Mouse (Mus musculus) MEL (cell line): ENCODE measurements around the gene 1700122O11Rik. TPM values are rescaled to one million over a fixed set of nuclear protein-coding genes. Genes with fewer than 3 reads are reported as not detected.

Source experiments
- DNase-seq: peaks from one replicate; pipeline ENCODE4 v3.0.0; 2011; ENCODE audit warnings: low read depth, low spot score
- H3K27ac ChIP-seq: 2 replicates; pipeline ENCODE4 v1.5.1; 2012; ENCODE audit warnings: low read depth, mild to moderate bottlenecking, control low read depth, low read length, moderate library complexity; ENCODE audit not compliant: control insufficient read depth
- H3K27me3 ChIP-seq, 2 experiments: fragments of 150-350 bp in 1 of 2; sonication (generic) in 1 of 2; 2 replicates each; pipeline ENCODE4 v1.6.1; 2012; ENCODE audit warnings: low read length in 2 of 2, mild to moderate bottlenecking in 2 of 2, improper control_type of control experiment in 1 of 2, moderate library complexity in 1 of 2; ENCODE audit not compliant: insufficient read depth in 2 of 2, control insufficient read depth in 1 of 2
- H3K36me3 ChIP-seq, 2 experiments: 2 replicates each; pipeline ENCODE4 v1.6.1; 2012 to 2014; ENCODE audit warnings: low read length in 2 of 2, improper control_type of control experiment in 1 of 2, inconsistent platforms in 1 of 2, mild to moderate bottlenecking in 1 of 2; ENCODE audit not compliant: insufficient read depth in 2 of 2, control insufficient read depth in 1 of 2
- H3K4me1 ChIP-seq, 2 experiments: fragments of 150-350 bp in 1 of 2; sonication (generic) in 1 of 2; 2 replicates each; pipeline ENCODE4 v1.6.1; 2012; ENCODE audit warnings: low read length in 2 of 2, improper control_type of control experiment in 1 of 2, mild to moderate bottlenecking in 1 of 2; ENCODE audit not compliant: insufficient read depth in 2 of 2, control insufficient read depth in 1 of 2
- H3K4me3 ChIP-seq, 2 experiments: fragments of 150-350 bp in 1 of 2; sonication (generic) in 1 of 2; 2 replicates each; pipeline ENCODE4 v1.5.1; 2012; ENCODE audit warnings: low read depth in 2 of 2, low read length in 2 of 2, mild to moderate bottlenecking in 2 of 2, moderate library complexity in 2 of 2, control low read depth in 1 of 2, improper control_type of control experiment in 1 of 2; ENCODE audit not compliant: control insufficient read depth in 1 of 2, insufficient read depth in 1 of 2
- H3K79me2 ChIP-seq: 2 replicates; pipeline ENCODE4 v1.6.1; 2012; ENCODE audit warnings: mild to moderate bottlenecking, low read length, moderate library complexity; ENCODE audit not compliant: control insufficient read depth, poor library complexity, insufficient read depth
- H3K9ac ChIP-seq: 2 replicates; pipeline ENCODE4 v1.6.1; 2012; ENCODE audit warnings: low read depth, mild to moderate bottlenecking, control low read depth, low read length, moderate library complexity; ENCODE audit not compliant: control insufficient read depth, poor library complexity, severe bottlenecking
- H3K9me3 ChIP-seq: fragments of 150-350 bp; sonication (generic); replicated peaks from 2 replicates; pipeline ENCODE4 v1.6.1; 2012; ENCODE audit warnings: mild to moderate bottlenecking, low read length, improper control_type of control experiment, moderate library complexity; ENCODE audit not compliant: insufficient read depth
- BHLHE40 ChIP-seq: IDR thresholded peaks from 2 replicates; pipeline ENCODE4 v1.6.1; 2012; ENCODE audit warnings: low read depth, mild to moderate bottlenecking, inconsistent platforms, low read length, improper control_type of control experiment, borderline replicate concordance
- CHD1 ChIP-seq: IDR thresholded peaks from 2 replicates; pipeline ENCODE4 v1.6.1; 2012; ENCODE audit warnings: low read depth, mild to moderate bottlenecking, inconsistent platforms, low read length, improper control_type of control experiment
- E2F4 ChIP-seq: IDR thresholded peaks from 2 replicates; pipeline ENCODE4 v1.6.1; 2011; ENCODE audit warnings: low read depth, low read length, improper control_type of control experiment, borderline replicate concordance
- EP300 ChIP-seq, 2 experiments: IDR thresholded peaks; 2 replicates each; pipeline ENCODE4 v1.6.1; 2011; ENCODE audit warnings: improper control_type of control experiment in 2 of 2, low read length in 2 of 2, low read depth in 1 of 2, mild to moderate bottlenecking in 1 of 2
- ETS1 ChIP-seq: IDR thresholded peaks from 2 replicates; pipeline ENCODE4 v1.6.1; 2012; ENCODE audit warnings: low read depth, mild to moderate bottlenecking, inconsistent platforms, low read length, improper control_type of control experiment, moderate library complexity
- GABPA ChIP-seq: IDR thresholded peaks from 2 replicates; pipeline ENCODE4 v1.6.1; 2012; ENCODE audit warnings: low read depth, mild to moderate bottlenecking, inconsistent platforms, low read length, improper control_type of control experiment, moderate library complexity
- GATA1 ChIP-seq: IDR thresholded peaks from 2 replicates; pipeline ENCODE4 v1.6.1; 2011; ENCODE audit warnings: low read depth, low read length, improper control_type of control experiment
- HCFC1 ChIP-seq: IDR thresholded peaks from 2 replicates; pipeline ENCODE4 v1.6.1; 2012; ENCODE audit warnings: low read depth, mild to moderate bottlenecking, inconsistent platforms, low read length, improper control_type of control experiment, moderate library complexity
- MAFK ChIP-seq: IDR thresholded peaks from 2 replicates; pipeline ENCODE4 v1.6.1; 2011; ENCODE audit warnings: low read depth, mild to moderate bottlenecking, low read length, improper control_type of control experiment, borderline replicate concordance
- MAX ChIP-seq: IDR thresholded peaks from 2 replicates; pipeline ENCODE4 v1.6.1; 2011; ENCODE audit warnings: low read length, improper control_type of control experiment
- MAZ ChIP-seq: IDR thresholded peaks from 2 replicates; pipeline ENCODE4 v1.6.1; 2012; ENCODE audit warnings: low read depth, mild to moderate bottlenecking, inconsistent platforms, low read length, improper control_type of control experiment
- MXI1 ChIP-seq: IDR thresholded peaks from 2 replicates; pipeline ENCODE4 v1.6.1; 2011; ENCODE audit warnings: mild to moderate bottlenecking, low read depth, low read length, improper control_type of control experiment
- MYB ChIP-seq: IDR thresholded peaks from 2 replicates; pipeline ENCODE4 v1.6.1; 2011; ENCODE audit warnings: mild to moderate bottlenecking, low read depth, low read length, improper control_type of control experiment
- MYC ChIP-seq: IDR thresholded peaks from 2 replicates; pipeline ENCODE4 v1.6.1; 2011; ENCODE audit warnings: low read depth, mild to moderate bottlenecking, low read length, improper control_type of control experiment, moderate library complexity
- NELFE ChIP-seq: IDR thresholded peaks from 2 replicates; pipeline ENCODE4 v1.6.1; 2011; ENCODE audit warnings: low read depth, low read length, improper control_type of control experiment
- NRF1 ChIP-seq: IDR thresholded peaks from 2 replicates; pipeline ENCODE4 v1.6.1; 2014; ENCODE audit warnings: low read depth, mild to moderate bottlenecking, inconsistent platforms, low read length, improper control_type of control experiment, moderate library complexity; ENCODE audit not compliant: poor library complexity, insufficient read depth, severe bottlenecking
- POLR2A ChIP-seq, 2 experiments: IDR thresholded peaks; 2 replicates each; pipeline ENCODE4 v1.6.1; 2011 to 2012; ENCODE audit warnings: low read length in 2 of 2, mild to moderate bottlenecking in 2 of 2, control low read depth in 1 of 2, improper control_type of control experiment in 1 of 2, low read depth in 1 of 2, moderate library complexity in 1 of 2; ENCODE audit not compliant: control insufficient read depth in 1 of 2, insufficient read depth in 1 of 2, poor library complexity in 1 of 2
- POLR2AphosphoS2 ChIP-seq: IDR thresholded peaks from 2 replicates; pipeline ENCODE4 v1.6.1; 2011; ENCODE audit warnings: low read length, improper control_type of control experiment
- RAD21 ChIP-seq: IDR thresholded peaks from 2 replicates; pipeline ENCODE4 v1.6.1; 2011; ENCODE audit warnings: mild to moderate bottlenecking, low read depth, low read length, improper control_type of control experiment
- SIN3A ChIP-seq: IDR thresholded peaks from 2 replicates; pipeline ENCODE4 v1.6.1; 2012; ENCODE audit warnings: low read length, improper control_type of control experiment, inconsistent platforms
- SMC3 ChIP-seq: IDR thresholded peaks from 2 replicates; pipeline ENCODE4 v1.6.1; 2011; ENCODE audit warnings: low read depth, low read length, improper control_type of control experiment
- TAL1 ChIP-seq: IDR thresholded peaks from 2 replicates; pipeline ENCODE4 v1.6.1; 2012; ENCODE audit warnings: mild to moderate bottlenecking, inconsistent platforms, low read length, moderate library complexity, mixed read lengths
- TBP ChIP-seq: IDR thresholded peaks from 2 replicates; pipeline ENCODE4 v1.8.0; 2011; ENCODE audit warnings: low read depth, low read length, improper control_type of control experiment
- TCF12 ChIP-seq: IDR thresholded peaks from 2 replicates; pipeline ENCODE4 v1.6.1; 2014; ENCODE audit warnings: low read depth, mild to moderate bottlenecking, inconsistent platforms, low read length, improper control_type of control experiment, moderate library complexity
- USF1 ChIP-seq: IDR thresholded peaks from 2 replicates; pipeline ENCODE4 v1.6.1; 2014; ENCODE audit warnings: low read depth, mild to moderate bottlenecking, inconsistent platforms, low read length, improper control_type of control experiment, moderate library complexity
- ZC3H11A ChIP-seq: IDR thresholded peaks from 2 replicates; pipeline ENCODE4 v1.6.1; 2012; ENCODE audit warnings: low read depth, mild to moderate bottlenecking, inconsistent platforms, low read length, improper control_type of control experiment
- ZKSCAN1 ChIP-seq: IDR thresholded peaks from 2 replicates; pipeline ENCODE4 v1.6.1; 2012; ENCODE audit warnings: low read depth, mild to moderate bottlenecking, inconsistent platforms, low read length, improper control_type of control experiment, moderate library complexity
- ZMIZ1 ChIP-seq: IDR thresholded peaks from 2 replicates; pipeline ENCODE4 v1.6.1; 2012; ENCODE audit warnings: low read depth, mild to moderate bottlenecking, inconsistent platforms, low read length, improper control_type of control experiment, moderate library complexity
- ZNF384 ChIP-seq: IDR thresholded peaks from 2 replicates; pipeline ENCODE4 v1.6.1; 2012; ENCODE audit warnings: low read depth, mild to moderate bottlenecking, inconsistent platforms, low read length, improper control_type of control experiment
- polyA plus RNA-seq, 2 experiments: library from polyadenylated mRNA; stranded (reverse) in 1 of 2; unstranded in 1 of 2; fragments of >175 nt in 1 of 2; fragments of >200 nt in 1 of 2; gene quantifications; 2 replicates each; pipeline versions ENCODE4 v1.2.1 to v1.2.4; 2012; ENCODE audit warnings: low replicate concordance in 2 of 2, low read depth in 1 of 2; ENCODE audit not compliant: insufficient read length in 2 of 2, insufficient read depth in 1 of 2, missing spikeins in 1 of 2
- total RNA-seq: library from RNA; depleted of rRNA; stranded (reverse); fragments of 300-350 nt; gene quantifications from 2 replicates; pipeline ENCODE4 v1.2.3, GENCODE M21; 2012

Gene 1700122O11Rik
- total and polyA plus RNA-seq, 3 experiments: not detected

GRCm38 (mm10) chr17:48012561-48012960 is 25.5 kb downstream of the 1700122O11Rik start:
- TF ChIP-seq ETS1 (no peak), MXI1 (no peak), RAD21 (no peak), BHLHE40 (no peak), USF1 (no peak), EP300 (IDR thresholded peaks at IDR 0.05; ENCODE audit: low read depth in 1 of 2, low read length in 2 of 2) (no peak), ZKSCAN1 (no peak), TBP (no peak), POLR2A (IDR thresholded peaks at IDR 0.05; ENCODE audit: control insufficient read depth in 1 of 2, insufficient read depth in 1 of 2, low read depth in 1 of 2, low read length in 2 of 2, poor library complexity in 1 of 2) (no peak), CHD1 (no peak), GATA1 (no peak), NRF1 (no peak), E2F4 (no peak), MYC (no peak), ZC3H11A (no peak), SIN3A (no peak), GABPA (no peak), SMC3 (no peak), ZNF384 (no peak)
- no peak for DNase-seq
- H3K9ac ChIP-seq: no peak overlapping the region

GRCm38 (mm10) chr17:48011105-48011504 is 27.0 kb downstream of the 1700122O11Rik start:
- H3K27ac ChIP-seq: no peak overlapping the region
- H3K4me1 ChIP-seq: no peaks in the 10 kb centered on the region
- H3K36me3 ChIP-seq: no peaks in the 10 kb centered on the region
- no peak for TF ChIP-seq MAZ
- TF ChIP-seq TCF12: no peak
- TF ChIP-seq HCFC1: no peak
- no peak for TF ChIP-seq TAL1
- TF ChIP-seq ETS1: no peak
- TF ChIP-seq E2F4: no peak
- no peak for TF ChIP-seq ZMIZ1
- TF ChIP-seq MXI1: no peak
- TF ChIP-seq ZC3H11A: no peak
- TF ChIP-seq TBP: no peak
- no peak for TF ChIP-seq NELFE
- no peak for TF ChIP-seq MYB
- no peak for TF ChIP-seq MAFK
- TF ChIP-seq ZNF384: no peak
- TF ChIP-seq MYC: no peak
- no peak for TF ChIP-seq MAX
- TF ChIP-seq SIN3A: no peak
- TF ChIP-seq POLR2AphosphoS2: no peak
- H3K79me2 ChIP-seq: no peaks in the 10 kb centered on the region
- H3K4me3 ChIP-seq: no peak overlapping the region
- no peaks in the 10 kb centered on the region; a peak in 1 of 4 replicates for H3K27me3 ChIP-seq
- DNase-seq: no peak
- no peaks in the 10 kb centered on the region for H3K9me3 ChIP-seq
- no peak overlapping the region for H3K9ac ChIP-seq

More at GRCm38 (mm10) chr17:48012561-48012960, 25.5 kb downstream of the 1700122O11Rik start:
- H3K27me3 ChIP-seq: no peaks in the 10 kb centered on the region; a peak in 2 of 4 replicates
- no peaks in the 10 kb centered on the region for H3K36me3 ChIP-seq
- no peak overlapping the region for H3K4me3 ChIP-seq
- H3K9me3 ChIP-seq: no peaks in the 10 kb centered on the region
- H3K79me2 ChIP-seq: no peaks in the 10 kb centered on the region
- no peaks in the 10 kb centered on the region for H3K4me1 ChIP-seq
- no peak overlapping the region for H3K27ac ChIP-seq
